Mouse (Mus musculus): ENCODE measurements around the gene Pik3r6. TPM values are rescaled to one million over a fixed set of nuclear protein-coding genes. Genes with fewer than 3 reads are reported as not detected.

Gene Pik3r6
- polyA plus RNA-seq, 1 experiment from 2014 or later, result 1.6 TPM

DNA sequence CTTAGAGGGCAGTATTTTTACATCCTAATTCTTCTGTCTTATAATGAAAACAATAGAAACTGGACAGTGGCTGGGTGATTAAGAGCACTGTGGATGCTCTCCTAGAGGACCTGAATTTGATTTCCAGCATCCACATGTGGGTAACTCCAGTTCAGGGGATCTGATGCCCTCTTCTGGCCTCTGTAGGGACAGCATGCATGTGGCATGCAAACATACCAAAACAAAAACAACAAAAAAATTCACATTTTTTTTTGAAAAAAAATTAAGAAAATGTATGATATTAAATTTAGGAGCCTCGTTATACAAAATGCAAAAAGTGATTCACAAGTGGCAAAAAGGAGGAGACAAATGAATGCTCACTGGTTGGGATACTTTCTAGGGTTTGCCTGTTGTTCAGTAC is 56.7 kb downstream of the Pik3r6 start:
- WGBS (ENCODE audit: insufficient replicate concordance), result 5% methylated on average over 1 of the region's 1 CpGs
- Histone ChIP-seq H3K27me3 (peaks cover 7% of the 10 kb centered on the region), H3K4me2 (no peak overlapping the region)

DNA sequence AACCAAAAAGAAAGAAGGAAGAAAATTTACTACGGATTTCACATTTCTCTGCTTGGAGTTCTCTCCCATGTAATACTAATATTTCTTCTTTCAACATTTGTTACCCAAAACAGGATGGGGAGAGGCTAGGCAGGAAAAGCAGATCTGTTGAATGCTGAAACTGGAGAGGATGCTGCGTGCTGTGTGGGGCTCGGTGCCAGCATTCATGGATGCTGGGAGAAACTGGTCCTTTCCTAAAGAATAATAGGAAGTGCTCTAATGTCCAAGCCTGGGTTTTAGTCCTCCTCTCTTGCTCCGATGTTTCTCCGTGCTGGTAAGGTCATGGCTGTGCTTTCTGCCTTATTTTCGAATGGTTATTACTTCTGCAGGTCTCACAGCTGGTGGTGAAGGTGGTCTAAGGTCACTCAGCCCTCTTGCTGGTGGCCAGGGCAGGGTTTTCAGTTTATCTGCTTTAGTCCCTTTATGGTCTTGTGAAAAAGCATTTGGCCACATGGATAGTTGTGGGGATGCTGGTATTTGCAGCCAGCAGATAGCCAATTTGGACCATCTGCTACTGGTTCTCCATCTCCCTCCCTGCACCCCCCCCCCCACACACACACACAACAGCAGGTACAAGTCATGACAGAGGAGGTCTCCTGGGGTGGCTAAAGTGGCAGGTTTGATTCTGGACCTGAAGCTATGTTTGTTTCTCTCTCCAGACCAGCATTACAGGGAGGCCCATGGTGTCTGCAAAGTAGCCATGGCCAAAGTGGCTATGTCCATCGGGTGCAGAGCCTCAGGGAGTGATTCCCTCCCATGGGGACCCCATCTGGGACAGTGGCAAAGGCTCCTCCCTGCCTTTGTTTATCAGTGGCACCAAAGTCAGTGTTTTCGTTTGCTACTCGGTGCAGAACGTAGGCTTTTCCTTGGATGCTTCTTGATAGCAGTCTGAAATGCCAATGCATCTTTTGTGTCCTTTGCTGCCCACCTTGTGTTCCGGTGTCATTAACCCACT is 59.4 kb downstream of the Pik3r6 start:
- no peaks in the 10 kb centered on the region for H3K36me3 ChIP-seq
- H3K4me2 ChIP-seq, result no peak overlapping the region
- WGBS (ENCODE audit: insufficient replicate concordance), result 62% methylated on average over 11 of the region's 11 CpGs
- H3K9ac ChIP-seq, result no peak overlapping the region
- ATAC-seq (ENCODE audit: low read depth) (no peak), DNase-seq (no peak)
- no peak overlapping the region for H3K27ac ChIP-seq
- no peaks in the 10 kb centered on the region for H3K9me3 ChIP-seq (replicated peaks)
- H3K27me3 ChIP-seq, result no peaks in the 10 kb centered on the region
- H3K4me3 ChIP-seq (replicated peaks), result no peak overlapping the region
- no peaks in the 10 kb centered on the region for H3K4me1 ChIP-seq (replicated peaks)

More for the DNA sequence above, 56.7 kb downstream of the Pik3r6 start:
- Histone ChIP-seq H3K36me3 (no peaks in the 10 kb centered on the region), H3K9ac (no peak overlapping the region), H3K4me3 (replicated peaks) (no peak overlapping the region), H3K27ac (no peak overlapping the region), H3K4me1 (replicated peaks) (no peaks in the 10 kb centered on the region), H3K9me3 (replicated peaks) (no peaks in the 10 kb centered on the region)
- no peak for DNase-seq
- ATAC-seq (ENCODE audit: low read depth), result no peak

DNA sequence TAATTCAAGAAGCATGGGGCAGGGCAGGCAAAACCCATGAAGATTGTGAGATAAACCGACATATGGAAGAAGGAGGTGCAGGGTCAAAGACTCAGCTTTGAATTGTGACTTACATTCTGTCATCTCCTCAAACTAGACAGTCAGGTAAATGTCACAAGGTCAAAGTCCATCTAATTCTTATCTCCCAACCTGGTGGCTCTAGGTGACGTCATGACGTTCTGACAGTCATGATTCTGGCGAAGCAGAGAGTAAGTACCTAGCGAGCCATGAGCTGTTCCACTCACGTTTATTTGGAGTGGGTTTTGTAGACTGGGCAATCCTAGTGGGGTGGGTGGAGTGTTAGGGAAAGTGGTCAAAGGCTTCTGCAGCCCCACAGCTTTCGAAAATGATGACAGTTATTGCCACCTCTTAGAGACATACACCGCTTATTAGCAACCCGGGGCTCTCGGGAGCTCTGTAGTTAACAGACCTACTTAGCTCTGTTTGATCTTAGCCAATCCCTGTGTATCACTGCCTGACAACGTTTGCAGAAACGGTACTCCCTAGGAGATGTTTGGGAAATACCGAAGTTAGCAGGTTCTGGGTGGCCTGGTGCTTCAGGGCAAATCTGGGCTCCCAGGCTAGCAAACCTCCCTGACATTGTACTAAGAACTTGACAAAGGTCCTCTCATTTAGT is 61.7 kb downstream of the Pik3r6 start:
- DNase-seq, result no peak
- ATAC-seq (ENCODE audit: low read depth), result no peak

DNA sequence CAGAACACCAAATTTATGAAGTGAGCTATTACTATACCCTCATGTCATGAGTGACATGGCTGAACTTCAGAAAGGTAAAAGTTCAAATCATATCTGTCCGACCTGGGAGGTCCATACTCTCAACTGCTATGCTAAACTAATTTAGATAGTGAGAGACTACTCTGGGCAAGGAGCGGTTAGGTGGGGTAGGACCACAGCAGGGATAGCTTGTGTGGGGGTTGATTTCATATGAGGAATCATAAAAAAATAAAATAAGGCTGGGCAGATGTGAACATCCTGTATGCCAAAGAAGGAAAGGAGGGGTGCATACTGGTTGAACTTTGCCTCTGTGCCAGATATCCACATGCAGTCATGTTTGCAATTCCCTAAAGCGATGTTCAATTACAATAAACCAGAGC is 62.2 kb downstream of the Pik3r6 start:
- H3K9ac ChIP-seq, result no peak overlapping the region
- no peaks in the 10 kb centered on the region for H3K27me3 ChIP-seq
- no peaks in the 10 kb centered on the region for H3K4me1 ChIP-seq (replicated peaks)
- H3K36me3 ChIP-seq, result no peaks in the 10 kb centered on the region
- ATAC-seq (ENCODE audit: low read depth) (no peak), DNase-seq (no peak)
- H3K4me2 ChIP-seq, result no peak overlapping the region
- H3K9me3 ChIP-seq (replicated peaks), result no peaks in the 10 kb centered on the region
- WGBS (ENCODE audit: insufficient replicate concordance), result 67% methylated on average over 3 of the region's 3 CpGs
- no peak overlapping the region for H3K4me3 ChIP-seq (replicated peaks)
- no peak overlapping the region for H3K27ac ChIP-seq

More for the DNA sequence above, 61.7 kb downstream of the Pik3r6 start:
- WGBS (ENCODE audit: insufficient replicate concordance), result 57% methylated on average over 13 of the region's 13 CpGs
- Histone ChIP-seq H3K36me3 (no peaks in the 10 kb centered on the region), H3K9ac (no peak overlapping the region), H3K4me3 (replicated peaks) (no peak overlapping the region), H3K4me1 (replicated peaks) (no peaks in the 10 kb centered on the region), H3K4me2 (no peak overlapping the region), H3K27ac (no peak overlapping the region), H3K27me3 (no peaks in the 10 kb centered on the region), H3K9me3 (replicated peaks) (no peaks in the 10 kb centered on the region)

DNA sequence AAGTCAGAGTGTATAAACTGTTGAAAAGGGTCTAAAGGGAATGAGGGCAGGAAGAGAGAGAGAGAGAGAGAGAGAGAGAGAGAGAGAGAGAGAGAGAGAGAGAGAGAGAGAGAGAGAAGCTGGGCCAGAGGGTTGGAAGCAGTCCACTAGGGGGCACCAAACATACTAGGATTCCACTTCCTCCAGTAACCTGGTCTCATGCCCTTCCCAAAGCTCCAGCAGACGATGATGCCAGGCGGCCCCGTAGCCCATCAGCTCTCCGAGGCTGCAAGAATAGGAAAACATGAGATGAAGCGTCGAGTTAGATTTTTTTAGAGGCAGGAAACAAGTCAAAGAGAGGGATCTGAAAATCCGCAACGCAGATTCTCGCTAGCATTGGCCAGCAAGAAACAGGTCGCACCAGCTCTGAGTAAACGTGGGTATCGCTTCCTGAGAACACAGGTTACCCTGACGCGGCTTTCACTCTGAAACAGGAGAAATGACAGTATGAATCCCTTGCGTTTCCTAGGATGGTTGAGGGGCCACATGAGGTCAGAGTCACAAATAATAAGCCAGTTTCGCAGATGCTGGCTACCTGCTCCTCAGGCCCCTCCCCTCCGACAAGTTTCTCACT is 63.7 kb downstream of the Pik3r6 start:
- ATAC-seq (ENCODE audit: low read depth), result no peak
- DNase-seq, result no peak
- Histone ChIP-seq H3K27me3 (no peaks in the 10 kb centered on the region), H3K27ac (no peak overlapping the region), H3K9me3 (replicated peaks) (no peaks in the 10 kb centered on the region), H3K4me2 (peak overlapping the region; percentile 24; the same call in 1 of the 2 replicates), H3K4me3 (replicated peaks) (no peak overlapping the region), H3K36me3 (no peaks in the 10 kb centered on the region), H3K4me1 (replicated peaks) (no peaks in the 10 kb centered on the region), H3K9ac (no peak overlapping the region)
- 22% methylated on average over 17 of the region's 17 CpGs for WGBS (ENCODE audit: insufficient replicate concordance)

DNA sequence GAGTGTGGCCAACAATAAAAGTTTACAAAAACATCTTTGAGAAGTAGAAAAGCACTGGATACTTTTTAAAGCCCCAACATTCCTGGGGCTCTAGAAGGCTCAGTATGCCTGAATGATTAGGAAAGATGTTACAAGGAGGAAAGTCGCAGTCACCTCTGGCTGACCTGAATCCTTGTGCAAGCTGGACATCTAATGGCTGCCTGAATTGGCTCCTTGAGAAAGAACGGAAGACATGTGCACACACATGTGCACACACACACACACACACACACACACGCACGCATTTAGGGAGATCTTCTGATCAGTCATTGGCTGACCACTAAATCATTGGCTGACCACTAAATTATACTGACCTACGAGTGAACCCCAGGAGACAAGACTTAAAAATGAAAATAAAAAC is 68.0 kb downstream of the Pik3r6 start:
- Histone ChIP-seq H3K27me3 (no peaks in the 10 kb centered on the region), H3K9me3 (replicated peaks) (no peaks in the 10 kb centered on the region), H3K4me1 (replicated peaks) (no peaks in the 10 kb centered on the region), H3K4me3 (replicated peaks) (no peak overlapping the region), H3K27ac (no peak overlapping the region), H3K9ac (no peak overlapping the region), H3K4me2 (no peak overlapping the region), H3K36me3 (no peaks in the 10 kb centered on the region)
- ATAC-seq (ENCODE audit: low read depth) (no peak), DNase-seq (no peak)
- 67% methylated on average over 5 of the region's 5 CpGs for WGBS (ENCODE audit: insufficient replicate concordance)

DNA sequence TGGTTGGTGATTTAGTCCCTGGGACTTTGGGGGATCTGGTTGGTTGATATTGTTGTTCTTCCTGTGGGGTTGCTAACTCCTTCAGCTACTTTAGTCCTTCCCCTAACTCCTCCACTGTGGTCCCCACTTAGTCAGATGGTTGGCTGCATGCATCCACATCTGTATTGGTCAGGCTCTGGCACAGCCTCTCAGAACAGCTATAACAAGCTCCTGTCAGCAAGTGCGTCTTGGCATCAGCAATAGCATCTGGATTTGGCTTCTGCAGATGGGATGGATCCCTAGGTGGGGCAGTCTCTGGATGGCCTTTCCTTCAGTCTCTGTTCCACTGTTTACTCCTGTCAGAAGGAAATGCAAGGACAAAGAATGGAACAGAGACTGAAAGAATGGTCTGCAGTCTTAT is 74.3 kb downstream of the Pik3r6 start:
- DNase-seq (no peak), ATAC-seq (ENCODE audit: low read depth) (no peak)
- H3K36me3 ChIP-seq, result no peaks in the 10 kb centered on the region
- no peak overlapping the region for H3K27ac ChIP-seq
- H3K4me2 ChIP-seq, result no peak overlapping the region
- 70% methylated on average over 1 of the region's 1 CpGs for WGBS (ENCODE audit: insufficient replicate concordance)
- no peaks in the 10 kb centered on the region for H3K27me3 ChIP-seq
- H3K9me3 ChIP-seq (replicated peaks), result no peaks in the 10 kb centered on the region
- no peak overlapping the region for H3K4me3 ChIP-seq (replicated peaks)
- H3K4me1 ChIP-seq (replicated peaks), result no peaks in the 10 kb centered on the region
- H3K9ac ChIP-seq, result no peak overlapping the region

DNA sequence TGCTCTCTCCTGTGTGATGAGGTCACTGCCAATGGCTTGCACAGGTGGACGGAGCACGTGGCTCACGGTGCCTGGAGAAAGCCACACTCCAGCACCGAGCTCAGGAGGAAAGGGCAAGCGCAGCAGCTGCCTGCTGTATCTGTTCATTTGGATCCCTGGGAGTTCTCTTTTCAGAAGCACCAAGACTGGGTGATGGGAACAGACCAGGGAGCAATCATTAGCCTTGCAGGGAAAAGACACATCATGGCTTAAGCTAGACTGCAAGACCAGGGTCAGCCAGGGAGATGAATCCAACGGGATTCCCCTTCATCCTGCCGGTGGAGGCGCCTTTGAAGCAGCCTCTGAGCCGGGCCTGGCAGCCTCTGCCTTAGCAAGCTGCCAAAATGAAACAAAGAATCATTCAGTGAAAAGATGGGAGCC is 76.7 kb downstream of the Pik3r6 start:
- H3K4me3 ChIP-seq (replicated peaks), result no peak overlapping the region
- no peak overlapping the region for H3K9ac ChIP-seq
- H3K36me3 ChIP-seq, result no peaks in the 10 kb centered on the region
- H3K4me2 ChIP-seq, result no peak overlapping the region
- WGBS (ENCODE audit: insufficient replicate concordance), result 40% methylated on average over 9 of the region's 9 CpGs
- no peaks in the 10 kb centered on the region for H3K9me3 ChIP-seq (replicated peaks)
- ATAC-seq (ENCODE audit: low read depth), result no peak
- H3K27me3 ChIP-seq, result no peaks in the 10 kb centered on the region
- no peaks in the 10 kb centered on the region for H3K4me1 ChIP-seq (replicated peaks)
- no peak for DNase-seq
- H3K27ac ChIP-seq, result no peak overlapping the region

DNA sequence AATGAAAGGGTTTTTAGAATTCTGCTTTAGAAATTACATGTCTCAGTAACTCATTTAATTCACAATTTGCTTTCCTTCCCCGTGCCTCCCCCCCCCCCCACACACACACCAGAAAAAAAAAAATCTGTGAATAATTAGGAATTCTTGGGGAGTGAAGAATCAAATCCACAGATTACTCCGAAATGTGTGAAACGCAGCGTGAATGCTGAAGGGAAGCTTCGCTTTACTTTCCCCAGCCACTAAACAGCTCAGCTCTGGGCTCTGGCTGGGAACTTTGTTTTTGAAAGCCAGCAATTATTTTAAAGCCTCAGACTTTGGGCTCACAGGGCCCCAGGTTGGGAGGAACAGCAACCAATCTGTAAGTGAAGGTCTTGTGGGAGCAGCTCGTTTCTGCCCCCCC is 77.7 kb downstream of the Pik3r6 start:
- DNase-seq, result no peak
- Histone ChIP-seq H3K4me3 (replicated peaks) (no peak overlapping the region), H3K4me2 (no peak overlapping the region), H3K9me3 (replicated peaks) (no peaks in the 10 kb centered on the region), H3K27me3 (no peaks in the 10 kb centered on the region), H3K9ac (no peak overlapping the region), H3K36me3 (no peaks in the 10 kb centered on the region), H3K4me1 (replicated peaks) (no peaks in the 10 kb centered on the region), H3K27ac (no peak overlapping the region)
- 48% methylated on average over 6 of the region's 6 CpGs for WGBS (ENCODE audit: insufficient replicate concordance)
- ATAC-seq (ENCODE audit: low read depth), result no peak

DNA sequence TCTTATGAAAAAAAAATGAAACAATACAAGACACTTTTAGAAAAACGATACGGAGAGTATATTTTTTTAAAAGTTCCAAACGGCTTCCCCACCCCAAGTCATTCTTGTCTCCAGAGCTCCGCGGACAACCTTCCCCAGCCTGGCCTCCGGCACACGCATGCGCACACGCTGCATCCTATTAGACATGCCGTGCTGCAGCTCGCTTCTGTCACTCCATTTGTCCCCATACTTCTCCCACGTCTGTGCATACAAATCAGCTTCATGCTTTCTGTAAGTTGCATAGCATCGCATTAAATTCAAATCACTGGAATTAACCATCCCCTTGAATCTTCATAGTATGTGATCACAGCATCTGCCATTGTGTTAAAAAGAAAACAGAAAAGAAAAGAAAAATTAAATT is 80.4 kb downstream of the Pik3r6 start:
- 77% methylated on average over 13 of the region's 13 CpGs for WGBS (ENCODE audit: insufficient replicate concordance)
- ATAC-seq (ENCODE audit: low read depth) (no peak), DNase-seq (no peak)

DNA sequence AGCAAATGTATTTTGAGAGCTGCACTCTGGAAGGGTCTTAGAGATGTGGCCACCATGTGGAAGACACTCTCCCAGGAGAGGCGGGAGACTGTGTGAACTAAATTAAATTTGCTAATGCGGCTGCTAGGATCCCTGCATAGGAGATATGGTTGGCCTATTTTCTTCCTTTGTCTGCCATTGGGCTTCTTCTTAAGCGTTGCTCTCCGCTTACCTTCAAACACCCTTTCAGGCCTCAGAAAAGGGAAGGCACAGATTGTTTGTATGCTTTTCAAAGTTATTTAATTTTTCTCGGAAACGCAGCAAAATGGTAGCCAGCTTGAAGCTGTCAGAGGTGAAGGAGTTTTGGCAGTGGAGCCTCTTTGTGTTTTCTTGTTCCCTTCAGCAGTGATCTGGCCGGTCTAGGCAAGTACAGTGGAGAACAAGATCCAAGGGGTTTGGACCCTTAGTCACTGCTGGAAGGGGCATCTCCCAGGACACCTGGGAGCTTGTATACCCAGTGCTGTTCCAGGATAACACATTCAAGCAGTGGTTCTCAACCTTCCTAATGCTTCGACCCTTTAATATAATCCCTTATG is 81.2 kb downstream of the Pik3r6 start:
- H3K27me3 ChIP-seq, result no peaks in the 10 kb centered on the region
- 63% methylated on average over 8 of the region's 8 CpGs for WGBS (ENCODE audit: insufficient replicate concordance)
- no peaks in the 10 kb centered on the region for H3K9me3 ChIP-seq (replicated peaks)

More for the DNA sequence above, 80.4 kb downstream of the Pik3r6 start:
- H3K4me1 ChIP-seq (replicated peaks), result no peaks in the 10 kb centered on the region
- no peak overlapping the region for H3K4me2 ChIP-seq
- no peaks in the 10 kb centered on the region for H3K9me3 ChIP-seq (replicated peaks)
- H3K36me3 ChIP-seq, result no peaks in the 10 kb centered on the region
- H3K4me3 ChIP-seq (replicated peaks), result no peak overlapping the region
- no peaks in the 10 kb centered on the region for H3K27me3 ChIP-seq
- H3K27ac ChIP-seq, result no peak overlapping the region
- H3K9ac ChIP-seq, result no peak overlapping the region

More for the DNA sequence above, 81.2 kb downstream of the Pik3r6 start:
- H3K27ac ChIP-seq, result no peak overlapping the region
- no peaks in the 10 kb centered on the region for H3K4me1 ChIP-seq (replicated peaks)
- no peak overlapping the region for H3K4me3 ChIP-seq (replicated peaks)
- no peaks in the 10 kb centered on the region for H3K36me3 ChIP-seq
- no peak overlapping the region for H3K9ac ChIP-seq
- DNase-seq, result no peak
- H3K4me2 ChIP-seq, result no peak overlapping the region
- no peak for ATAC-seq (ENCODE audit: low read depth)
